Mouse (Mus musculus) ES-E14 (cell line): ENCODE measurements around the gene Olfr1175-ps. TPM values are rescaled to one million over a fixed set of nuclear protein-coding genes. Genes with fewer than 3 reads are reported as not detected.

Source experiments
- DNase-seq: peaks from one replicate; pipeline ENCODE4 v3.0.0-alpha.2; 2013; ENCODE audit warnings: low read depth, low spot score
- H3K27ac ChIP-seq: 2 replicates; pipeline ENCODE4 v1.5.1; 2012; ENCODE audit warnings: low read depth, mild to moderate bottlenecking, low read length, moderate library complexity, mixed read lengths; ENCODE audit not compliant: poor library complexity, insufficient read depth, severe bottlenecking
- H3K36me3 ChIP-seq: 2 replicates; pipeline ENCODE4 v1.6.1; 2012; ENCODE audit warnings: mild to moderate bottlenecking, low read length, moderate library complexity, mixed read lengths; ENCODE audit not compliant: control insufficient read depth, poor library complexity, insufficient read depth, severe bottlenecking
- H3K4me1 ChIP-seq, 2 experiments: fragments of 150-350 bp in 1 of 2; sonication (generic) in 1 of 2; 2 replicates each; pipeline ENCODE4 v1.6.1; 2012; ENCODE audit warnings: low read length in 2 of 2, mild to moderate bottlenecking in 1 of 2, mixed read lengths in 1 of 2; ENCODE audit not compliant: control insufficient read depth in 2 of 2, insufficient read depth in 2 of 2, poor library complexity in 1 of 2
- H3K4me3 ChIP-seq, 2 experiments: fragments of 150-350 bp in 1 of 2; sonication (generic) in 1 of 2; 2 replicates each; pipeline ENCODE4 v1.5.1; 2012; ENCODE audit warnings: low read length in 2 of 2, low read depth in 1 of 2, mild to moderate bottlenecking in 1 of 2, mixed read lengths in 1 of 2; ENCODE audit not compliant: insufficient read depth in 1 of 2, poor library complexity in 1 of 2, severe bottlenecking in 1 of 2
- H3K9ac ChIP-seq: 2 replicates; pipeline ENCODE4 v1.6.1; 2012; ENCODE audit warnings: low read depth, mild to moderate bottlenecking, low read length, mixed read lengths; ENCODE audit not compliant: poor library complexity, insufficient read depth, severe bottlenecking
- H3K9me3 ChIP-seq: fragments of 150-350 bp; sonication (generic); 2 replicates; pipeline ENCODE4 v1.6.1; 2012; ENCODE audit warnings: low read depth, mild to moderate bottlenecking, low read length; ENCODE audit not compliant: control insufficient read depth, insufficient read depth
- ZNF384 ChIP-seq: IDR thresholded peaks from 2 replicates; pipeline ENCODE4 v1.6.1; 2012; ENCODE audit warnings: low read depth, low read length, inconsistent platforms
- in situ Hi-C, 2 experiments: fragments of 600-800 bp; cut with MboI; formaldehyde crosslinking; loops; one replicate each; pipeline ENCODE4 v1.15.1; 2025; ENCODE audit warnings: low sequenced_read_pairs in 2 of 2, inconsistent platforms in 1 of 2; ENCODE audit not compliant: unreplicated experiment in 2 of 2
- total RNA-seq: library from RNA; depleted of rRNA; stranded (reverse); fragments of 300-350 nt; gene quantifications from 2 replicates; pipeline ENCODE4 v1.2.3, GENCODE M21; 2012; rRNA removed

Olfr1175-ps gene
- total RNA-seq, 1 experiment, result not detected

- in situ Hi-C loops, result no loop called here
- TF ChIP-seq ZNF384, result no peak
These were observed 47.2 kb downstream of the Olfr1175-ps start, which contains the start of gene Olfr1173 for GRCm38 (mm10) chr2:88279775-88280174. Olfr1173 (minus strand) TSS chr2:88279875.

More at GRCm38 (mm10) chr2:88279775-88280174, 47.2 kb downstream of the Olfr1175-ps start, which contains the start of gene Olfr1173:
- Histone ChIP-seq H3K4me1 (no peaks in the 10 kb centered on the region), H3K9ac (no peak within 1 kb of the TSS), H3K4me3 (no peak within 1 kb of the TSS), H3K27ac (no peak within 1 kb of the TSS), H3K9me3 (no peaks in the 10 kb centered on the region), H3K36me3 (no peaks in the 10 kb centered on the region)
- DNase-seq, result no peak

Other genes starting within 250 kb of the Olfr1175-ps start
- gene Olfr1164, start 233.2 kb downstream of the Olfr1175-ps start, total RNA-seq, result not detected in 2 replicates
- gene Olfr1166, start 198.9 kb downstream of the Olfr1175-ps start, total RNA-seq, result not detected in 2 replicates
- gene Olfr1167, start 172.0 kb downstream of the Olfr1175-ps start, total RNA-seq, result not detected in 2 replicates
- gene Olfr1168, start 145.3 kb downstream of the Olfr1175-ps start, total RNA-seq, result not detected in 2 replicates
- not detected in 2 replicates for gene Olfr1170, start 98.9 kb downstream of the Olfr1175-ps start, total RNA-seq
- not detected in 2 replicates for gene Olfr1173, start 47.3 kb downstream of the Olfr1175-ps start, total RNA-seq
- gene Olfr1174-ps, start 12.1 kb downstream of the Olfr1175-ps start, total RNA-seq, result not detected in 2 replicates
- not detected in 2 replicates for gene Olfr1176, start 9.5 kb upstream of the Olfr1175-ps start, total RNA-seq
- gene Olfr1177-ps, start 19.3 kb upstream of the Olfr1175-ps start, total RNA-seq, result not detected in 2 replicates
- not detected in 2 replicates for gene Olfr1178, start 59.8 kb upstream of the Olfr1175-ps start, total RNA-seq
- not detected in 2 replicates for gene Olfr1179, start 79.2 kb upstream of the Olfr1175-ps start, total RNA-seq
- not detected in 2 replicates for gene Olfr1180, start 91.9 kb upstream of the Olfr1175-ps start, total RNA-seq
- not detected in 2 replicates for gene Olfr1181, start 99.0 kb upstream of the Olfr1175-ps start, total RNA-seq
- not detected in 2 replicates for gene Gm13757, start 121.9 kb upstream of the Olfr1175-ps start, total RNA-seq
- not detected in 2 replicates for gene Olfr1183, start 127.7 kb upstream of the Olfr1175-ps start, total RNA-seq
- gene Olfr1184, start 156.4 kb upstream of the Olfr1175-ps start, total RNA-seq, result not detected in 2 replicates
- not detected in 2 replicates for gene Olfr1185-ps1, start 166.1 kb upstream of the Olfr1175-ps start, total RNA-seq
- gene Olfr1186, start 191.3 kb upstream of the Olfr1175-ps start, total RNA-seq, result not detected in 2 replicates
- gene Olfr1188, start 229.7 kb upstream of the Olfr1175-ps start, total RNA-seq, result not detected in 2 replicates